Mouse (Mus musculus): ENCODE measurements around the gene Pm20d1. TPM values are rescaled to one million over a fixed set of nuclear protein-coding genes. Genes with fewer than 3 reads are reported as not detected.

The Pm20d1 gene
- polyA plus RNA-seq (2015; fragmentation: Nextera tagmentation; extraction: Ambion mirVana) = 8.0 and 10.2 TPM in 2 replicates

GRCm38 (mm10) chr1:131797202-131797909 lies at the start of gene Pm20d1:
Pm20d1 (plus strand) TSS chr1:131797381.
- no peaks in the 10 kb centered on the region for H3K9me3 ChIP-seq (ENCODE audit: control insufficient read depth, low read length)
- no peaks in the 10 kb centered on the region for H3K36me3 ChIP-seq (ENCODE audit: control insufficient read depth, insufficient read depth, low read length)
- H3K4me2 ChIP-seq (ENCODE audit: low read depth, low read length) = peak within 1 kb of the TSS; percentile 45
- H3K27ac ChIP-seq (ENCODE audit: low read length) = no peak within 1 kb of the TSS
- H3K9ac ChIP-seq (ENCODE audit: low read depth, low read length) = peak within 1 kb of the TSS; percentile 41
- H3K4me3 ChIP-seq (ENCODE audit: low read length) = peak within 1 kb of the TSS; percentile 28
- 9% methylated on average over 26 of the region's 26 CpGs for WGBS
- H3K27me3 ChIP-seq (replicated peaks; ENCODE audit: control insufficient read depth, insufficient read depth, low read length) = no peaks in the 10 kb centered on the region
- H3K4me1 ChIP-seq (ENCODE audit: control insufficient read depth, insufficient read depth, low read length) = no peaks in the 10 kb centered on the region
- ATAC-seq = peak; percentile 93

- Histone ChIP-seq H3K4me1 (ENCODE audit: control insufficient read depth, insufficient read depth, low read length) (peaks cover 7% of the 10 kb centered on the region), H3K27ac (ENCODE audit: low read length) (no peak overlapping the region), H3K4me2 (ENCODE audit: low read depth, low read length) (no peak overlapping the region), H3K27me3 (replicated peaks; ENCODE audit: control insufficient read depth, insufficient read depth, low read length) (no peaks in the 10 kb centered on the region), H3K4me3 (ENCODE audit: low read length) (no peak overlapping the region), H3K9me3 (ENCODE audit: control insufficient read depth, low read length) (no peaks in the 10 kb centered on the region), H3K9ac (ENCODE audit: low read depth, low read length) (no peak overlapping the region), H3K36me3 (ENCODE audit: control insufficient read depth, insufficient read depth, low read length) (no peaks in the 10 kb centered on the region)
- no peak for ATAC-seq
- 74% methylated on average over 2 of the region's 2 CpGs for WGBS
Observed at GRCm38 (mm10) chr1:131747761-131748160, 49.4 kb upstream of the Pm20d1 start.

- Histone ChIP-seq H3K9me3 (ENCODE audit: control insufficient read depth, low read length) (no peaks in the 10 kb centered on the region), H3K9ac (ENCODE audit: low read depth, low read length) (no peak overlapping the region), H3K36me3 (ENCODE audit: control insufficient read depth, insufficient read depth, low read length) (no peaks in the 10 kb centered on the region), H3K4me1 (ENCODE audit: control insufficient read depth, insufficient read depth, low read length) (peaks cover 5% of the 10 kb centered on the region), H3K4me2 (ENCODE audit: low read depth, low read length) (no peak overlapping the region), H3K27ac (ENCODE audit: low read length) (no peak overlapping the region), H3K4me3 (ENCODE audit: low read length) (no peak overlapping the region), H3K27me3 (replicated peaks; ENCODE audit: control insufficient read depth, insufficient read depth, low read length) (no peaks in the 10 kb centered on the region)
- ATAC-seq = no peak
- 84% methylated on average over 2 of the region's 2 CpGs for WGBS
Observed at GRCm38 (mm10) chr1:131748636-131749035, 48.5 kb upstream of the Pm20d1 start.

- 76% methylated on average over 15 of the region's 15 CpGs for WGBS
- Histone ChIP-seq H3K9me3 (ENCODE audit: control insufficient read depth, low read length) (no peaks in the 10 kb centered on the region), H3K4me1 (ENCODE audit: control insufficient read depth, insufficient read depth, low read length) (no peaks in the 10 kb centered on the region; the same call in 1 of the 2 replicates), H3K36me3 (ENCODE audit: control insufficient read depth, insufficient read depth, low read length) (no peaks in the 10 kb centered on the region), H3K27me3 (replicated peaks; ENCODE audit: control insufficient read depth, insufficient read depth, low read length) (no peaks in the 10 kb centered on the region), H3K4me3 (ENCODE audit: low read length) (no peak overlapping the region), H3K27ac (ENCODE audit: low read length) (no peak overlapping the region), H3K4me2 (ENCODE audit: low read depth, low read length) (no peak overlapping the region), H3K9ac (ENCODE audit: low read depth, low read length) (no peak overlapping the region)
- no peak for ATAC-seq
Observed at GRCm38 (mm10) chr1:131749706-131750545, 47.3 kb upstream of the Pm20d1 start.

- no peaks in the 10 kb centered on the region for H3K27me3 ChIP-seq (replicated peaks; ENCODE audit: control insufficient read depth, insufficient read depth, low read length)
- no peak for ATAC-seq
- no peak overlapping the region for H3K27ac ChIP-seq (ENCODE audit: low read length)
- no peaks in the 10 kb centered on the region for H3K36me3 ChIP-seq (ENCODE audit: control insufficient read depth, insufficient read depth, low read length)
- H3K4me2 ChIP-seq (ENCODE audit: low read depth, low read length) = no peak overlapping the region
- H3K9me3 ChIP-seq (ENCODE audit: control insufficient read depth, low read length) = no peaks in the 10 kb centered on the region
- no peaks in the 10 kb centered on the region; the same call in 1 of the 2 replicates for H3K4me1 ChIP-seq (ENCODE audit: control insufficient read depth, insufficient read depth, low read length)
- WGBS = 76% methylated on average over 3 of the region's 3 CpGs
- H3K4me3 ChIP-seq (ENCODE audit: low read length) = no peak overlapping the region
- H3K9ac ChIP-seq (ENCODE audit: low read depth, low read length) = no peak overlapping the region
Observed at GRCm38 (mm10) chr1:131751181-131751890, 45.8 kb upstream of the Pm20d1 start.

GRCm38 (mm10) chr1:131751891-131752311 lies 45.3 kb upstream of the Pm20d1 start:
- ATAC-seq = no peak
- Histone ChIP-seq H3K4me1 (ENCODE audit: control insufficient read depth, insufficient read depth, low read length) (no peaks in the 10 kb centered on the region; the same call in 1 of the 2 replicates), H3K36me3 (ENCODE audit: control insufficient read depth, insufficient read depth, low read length) (no peaks in the 10 kb centered on the region), H3K9me3 (ENCODE audit: control insufficient read depth, low read length) (no peaks in the 10 kb centered on the region), H3K9ac (ENCODE audit: low read depth, low read length) (no peak overlapping the region), H3K27ac (ENCODE audit: low read length) (no peak overlapping the region), H3K4me2 (ENCODE audit: low read depth, low read length) (no peak overlapping the region), H3K4me3 (ENCODE audit: low read length) (no peak overlapping the region), H3K27me3 (replicated peaks; ENCODE audit: control insufficient read depth, insufficient read depth, low read length) (no peaks in the 10 kb centered on the region)
- 58% methylated on average over 10 of the region's 10 CpGs for WGBS

- H3K9me3 ChIP-seq (ENCODE audit: control insufficient read depth, low read length) = no peaks in the 10 kb centered on the region
- H3K9ac ChIP-seq (ENCODE audit: low read depth, low read length) = no peak overlapping the region
- no peak overlapping the region for H3K4me3 ChIP-seq (ENCODE audit: low read length)
- 48% methylated on average over 3 of the region's 3 CpGs for WGBS
- no peaks in the 10 kb centered on the region for H3K36me3 ChIP-seq (ENCODE audit: control insufficient read depth, insufficient read depth, low read length)
- H3K27ac ChIP-seq (ENCODE audit: low read length) = no peak overlapping the region
- ATAC-seq = 0 out of 2 replicates have a peak, but pooled peaks have one; percentile 38
- no peak overlapping the region for H3K4me2 ChIP-seq (ENCODE audit: low read depth, low read length)
- no peaks in the 10 kb centered on the region; the same call in 1 of the 2 replicates for H3K4me1 ChIP-seq (ENCODE audit: control insufficient read depth, insufficient read depth, low read length)
- no peaks in the 10 kb centered on the region for H3K27me3 ChIP-seq (replicated peaks; ENCODE audit: control insufficient read depth, insufficient read depth, low read length)
Observed at GRCm38 (mm10) chr1:131754212-131754829, 42.9 kb upstream of the Pm20d1 start.

GRCm38 (mm10) chr1:131754916-131755315 lies 42.3 kb upstream of the Pm20d1 start:
- WGBS = 85% methylated on average over 4 of the region's 4 CpGs
- H3K4me1 ChIP-seq (ENCODE audit: control insufficient read depth, insufficient read depth, low read length) = no peaks in the 10 kb centered on the region; the same call in 1 of the 2 replicates
- no peaks in the 10 kb centered on the region for H3K9me3 ChIP-seq (ENCODE audit: control insufficient read depth, low read length)

More at GRCm38 (mm10) chr1:131754916-131755315, 42.3 kb upstream of the Pm20d1 start:
- no peak overlapping the region for H3K27ac ChIP-seq (ENCODE audit: low read length)
- no peaks in the 10 kb centered on the region for H3K27me3 ChIP-seq (replicated peaks; ENCODE audit: control insufficient read depth, insufficient read depth, low read length)
- H3K36me3 ChIP-seq (ENCODE audit: control insufficient read depth, insufficient read depth, low read length) = no peaks in the 10 kb centered on the region
- no peak overlapping the region for H3K9ac ChIP-seq (ENCODE audit: low read depth, low read length)
- no peak overlapping the region for H3K4me2 ChIP-seq (ENCODE audit: low read depth, low read length)
- ATAC-seq = no peak
- no peak overlapping the region for H3K4me3 ChIP-seq (ENCODE audit: low read length)
